Mouse (Mus musculus): ENCODE measurements around the gene Magea4. TPM values are rescaled to one million over a fixed set of nuclear protein-coding genes. Genes with fewer than 3 reads are reported as not detected.

Magea4 gene
- not detected in 2 replicates for polyA plus RNA-seq (2012; rRNA removed)

GRCm38 (mm10) chrX:72221717-72222116 is at the start of gene Magea4:
Gene Magea4 (plus strand): TSS chrX:72222017.
- no peak within 1 kb of the TSS for H3K4me3 ChIP-seq (replicated peaks; ENCODE audit: extremely low read depth, low read depth, low read length)
- TF ChIP-seq CTCF (IDR thresholded peaks at IDR 0.05; ENCODE audit: insufficient read depth, low read length) (no peak), POLR2A (IDR thresholded peaks at IDR 0.05; ENCODE audit: borderline replicate concordance, extremely low read depth, low read depth, low read length) (no peak)
- no peak for DNase-seq
- 81% methylated on average over 2 of the region's 2 CpGs for WGBS
- H3K4me1 ChIP-seq (ENCODE audit: control insufficient read depth, insufficient read depth, low read length): no peaks in the 10 kb centered on the region

- Histone ChIP-seq H3K4me1 (ENCODE audit: control insufficient read depth, insufficient read depth, low read length) (no peaks in the 10 kb centered on the region), H3K4me3 (replicated peaks; ENCODE audit: extremely low read depth, low read depth, low read length) (no peak overlapping the region)
- WGBS: 52% methylated on average over 4 of the region's 4 CpGs
- TF ChIP-seq CTCF (IDR thresholded peaks at IDR 0.05; ENCODE audit: insufficient read depth, low read length): no peak
- no peak for TF ChIP-seq POLR2A (IDR thresholded peaks at IDR 0.05; ENCODE audit: borderline replicate concordance, extremely low read depth, low read depth, low read length)
- no peak for DNase-seq
Observed at GRCm38 (mm10) chrX:72202944-72203554, 18.8 kb upstream of the Magea4 start.

GRCm38 (mm10) chrX:72270637-72271036 is 48.8 kb downstream of the Magea4 start:
- Histone ChIP-seq H3K4me1 (ENCODE audit: control insufficient read depth, insufficient read depth, low read length) (no peaks in the 10 kb centered on the region), H3K4me3 (replicated peaks; ENCODE audit: extremely low read depth, low read depth, low read length) (no peak overlapping the region)
- 84% methylated on average over 11 of the region's 11 CpGs for WGBS
- TF ChIP-seq POLR2A (IDR thresholded peaks at IDR 0.05; ENCODE audit: borderline replicate concordance, extremely low read depth, low read depth, low read length): no peak
- TF ChIP-seq CTCF (IDR thresholded peaks at IDR 0.05; ENCODE audit: insufficient read depth, low read length): no peak
- no peak for DNase-seq

Other genes starting within 250 kb of the Magea4 start
- not detected in 2 replicates for gene Fate1, start 249.0 kb upstream of the Magea4 start, polyA plus RNA-seq (2012; rRNA removed)
- 0.53 and 0.87 TPM in 2 replicates for gene Cnga2, start 230.2 kb upstream of the Magea4 start, polyA plus RNA-seq (2012; rRNA removed)
- gene Gabre, start 52.8 kb downstream of the Magea4 start, polyA plus RNA-seq (2012; rRNA removed): 4.3 and 4.6 TPM in 2 replicates
- gene Magea10, start 164.8 kb downstream of the Magea4 start, polyA plus RNA-seq (2012; rRNA removed): not detected in 2 replicates